Mouse (Mus musculus) stomach, embryonic 16.5 days (tissue): ENCODE results near the gene Klf1. TPM values are rescaled to one million over a fixed set of nuclear protein-coding genes. Genes with fewer than 3 reads are reported as not detected.

ENCODE experiments used
- ATAC-seq: fragments of 200-750 bp; cut with Nextera tagmentation; 2 replicates; pipeline ENCODE4 v1.8.0; 2017; ENCODE audit warnings: moderate number of reproducible peaks, moderate TSS enrichment; ENCODE audit not compliant: insufficient read depth, low FRiP score
- H3K27ac ChIP-seq: fragments of 300-500 bp; sonication (generic); 2 replicates; pipeline ENCODE4 v1.5.1; 2014; ENCODE audit warnings: low read length
- H3K27me3 ChIP-seq: fragments of 300-500 bp; sonication (generic); 2 replicates; pipeline ENCODE4 v1.6.1; 2014; ENCODE audit warnings: low read length, control low read depth, mixed read lengths; ENCODE audit not compliant: control insufficient read depth, insufficient read depth
- H3K36me3 ChIP-seq: fragments of 300-500 bp; sonication (generic); 2 replicates; pipeline ENCODE4 v1.6.1; 2014; ENCODE audit warnings: low read length; ENCODE audit not compliant: control insufficient read depth, insufficient read depth
- H3K4me1 ChIP-seq: fragments of 300-500 bp; sonication (generic); 2 replicates; pipeline ENCODE4 v1.6.1; 2014; ENCODE audit warnings: low read length, control low read depth, mixed read lengths; ENCODE audit not compliant: control insufficient read depth, insufficient read depth
- H3K4me2 ChIP-seq: fragments of 300-500 bp; sonication (generic); 2 replicates; pipeline ENCODE4 v1.6.1; 2014; ENCODE audit warnings: low read depth, low read length, mixed read lengths
- H3K4me3 ChIP-seq: fragments of 300-500 bp; sonication (generic); replicated peaks from 2 replicates; pipeline ENCODE4 v1.5.1; 2014; ENCODE audit warnings: mild to moderate bottlenecking, low read length
- H3K9ac ChIP-seq: fragments of 300-500 bp; sonication (generic); 2 replicates; pipeline ENCODE4 v1.6.1; 2014; ENCODE audit warnings: low read length
- H3K9me3 ChIP-seq: fragments of 300-500 bp; sonication (generic); replicated peaks from 2 replicates; pipeline ENCODE4 v1.6.1; 2016; ENCODE audit warnings: low read length, control low read depth; ENCODE audit not compliant: control insufficient read depth
- WGBS: fragments of 180-500 bp; shearing (Covaris S2); extraction: QIAGEN DNeasy Blood & Tissue Kit; methylation state at CpG from one replicate; pipeline ENCODE4 v1.1.7; 2014; 5-methylcytosine and 5-hydroxymethylcytosine counted together
- polyA plus RNA-seq: library from polyadenylated mRNA; unstranded; fragments of >200 nt; fragmentation: Nextera tagmentation; extraction: Ambion mirVana; gene quantifications from 2 replicates; pipeline ENCODE4 v1.2.1, GENCODE M21; 2015

Klf1 gene
- polyA plus RNA-seq, 1 experiment from 2014 or later = 18.4 TPM

GRCm38 (mm10) chr8:84911854-84912253, 10.1 kb downstream of the Klf1 start:
- H3K9ac ChIP-seq = no peak overlapping the region
- ATAC-seq = no peak
- no peak overlapping the region for H3K27ac ChIP-seq
- 0 out of 2 replicates have a peak, but pooled peaks cover 6% of the 10 kb centered on the region for H3K9me3 ChIP-seq
- peaks cover 11% of the 10 kb centered on the region for H3K4me1 ChIP-seq
- H3K4me3 ChIP-seq = no peak overlapping the region
- no peaks in the 10 kb centered on the region; the same call in 1 of the 2 replicates for H3K36me3 ChIP-seq
- H3K27me3 ChIP-seq = peaks cover 21% of the 10 kb centered on the region
- 82% methylated on average over 9 of the region's 9 CpGs for WGBS
- H3K4me2 ChIP-seq = no peak overlapping the region

- Histone ChIP-seq H3K9me3 (0 out of 2 replicates have a peak, but pooled peaks cover 6% of the 10 kb centered on the region), H3K27me3 (peaks cover 21% of the 10 kb centered on the region), H3K4me1 (peaks cover 11% of the 10 kb centered on the region), H3K36me3 (no peaks in the 10 kb centered on the region; the same call in 1 of the 2 replicates), H3K4me2 (peak overlapping the region; percentile 79), H3K27ac (no peak overlapping the region), H3K9ac (peak overlapping the region; percentile 0; the same call in 1 of the 2 replicates), H3K4me3 (peak overlapping the region; percentile 53; the same call in 1 of the 2 replicates)
- WGBS = 27% methylated on average over 27 of the region's 27 CpGs
- no peak for ATAC-seq
These were observed 10.7 kb downstream of the Klf1 start for GRCm38 (mm10) chr8:84912391-84912790.

GRCm38 (mm10) chr8:84912895-84913501, 11.3 kb downstream of the Klf1 start:
- Histone ChIP-seq H3K9me3 (0 out of 2 replicates have a peak, but pooled peaks cover 6% of the 10 kb centered on the region), H3K9ac (peak overlapping the region; percentile 66), H3K36me3 (no peaks in the 10 kb centered on the region; the same call in 1 of the 2 replicates), H3K27me3 (peaks cover 21% of the 10 kb centered on the region), H3K4me2 (peak overlapping the region; percentile 79), H3K4me1 (peaks cover 11% of the 10 kb centered on the region), H3K27ac (peak overlapping the region; percentile 14; the same call in 1 of the 2 replicates), H3K4me3 (peak overlapping the region; percentile 53)
- 1% methylated on average over 55 of the region's 55 CpGs for WGBS
- peak; percentile 70 for ATAC-seq

GRCm38 (mm10) chr8:84913502-84913900, 11.8 kb downstream of the Klf1 start:
- H3K36me3 ChIP-seq = no peaks in the 10 kb centered on the region; the same call in 1 of the 2 replicates
- peak overlapping the region; percentile 79 for H3K4me2 ChIP-seq
- H3K4me1 ChIP-seq = peaks cover 11% of the 10 kb centered on the region
- ATAC-seq = no peak
- H3K27ac ChIP-seq = peak overlapping the region; percentile 14; the same call in 1 of the 2 replicates
- H3K9me3 ChIP-seq = 0 out of 2 replicates have a peak, but pooled peaks cover 6% of the 10 kb centered on the region
- peaks cover 23% of the 10 kb centered on the region for H3K27me3 ChIP-seq
- 8% methylated on average over 9 of the region's 9 CpGs for WGBS
- H3K4me3 ChIP-seq = peak overlapping the region; percentile 53
- peak overlapping the region; percentile 66 for H3K9ac ChIP-seq

DNA sequence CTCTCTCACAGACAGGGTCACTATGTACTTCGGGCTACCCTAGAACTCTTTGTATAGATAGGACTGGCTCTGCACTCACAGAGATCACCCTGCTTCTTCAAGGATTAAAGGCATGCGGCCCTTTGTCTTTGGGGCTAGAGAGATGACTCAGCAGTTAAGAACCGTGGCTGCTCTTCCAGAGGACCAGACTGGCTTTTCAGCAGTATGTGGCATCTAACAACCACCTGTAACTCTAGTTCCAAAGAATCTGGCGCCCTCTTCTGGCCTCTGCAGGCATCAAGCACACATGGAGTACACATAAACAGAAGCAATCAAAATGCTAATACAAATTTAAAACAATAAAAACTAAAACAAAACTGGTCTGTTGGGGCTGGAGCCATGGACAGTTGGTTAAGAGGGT, 12.2 kb downstream of the Klf1 start:
- Histone ChIP-seq H3K27me3 (peaks cover 25% of the 10 kb centered on the region), H3K27ac (no peak overlapping the region), H3K9me3 (0 out of 2 replicates have a peak, but pooled peaks cover 6% of the 10 kb centered on the region), H3K9ac (no peak overlapping the region), H3K4me3 (peak overlapping the region; percentile 53; the same call in 1 of the 2 replicates), H3K4me1 (peaks cover 8% of the 10 kb centered on the region), H3K36me3 (no peaks in the 10 kb centered on the region; the same call in 1 of the 2 replicates), H3K4me2 (peak overlapping the region; percentile 79)
- ATAC-seq = no peak
- 23% methylated on average over 4 of the region's 4 CpGs for WGBS

DNA sequence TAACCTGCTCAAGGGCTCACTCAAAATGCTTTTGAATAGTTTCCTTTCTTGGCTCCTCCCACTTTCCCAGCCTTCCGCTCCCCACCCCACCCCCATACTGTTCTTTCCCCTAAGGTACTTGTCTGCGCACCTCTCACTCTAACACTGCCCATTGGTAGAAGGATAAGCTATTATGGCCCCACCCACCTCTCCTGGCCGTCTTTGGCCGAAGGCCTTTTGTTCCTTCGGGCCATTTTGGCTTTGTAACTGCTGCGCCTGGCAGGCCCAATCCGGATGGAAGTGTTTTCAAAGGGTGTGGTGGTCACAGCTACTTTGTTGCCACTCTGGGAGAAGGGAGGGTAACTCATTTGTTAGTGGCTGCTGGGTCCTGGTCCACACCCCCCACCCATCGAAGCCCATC, 13.5 kb downstream of the Klf1 start:
- peaks cover 3% of the 10 kb centered on the region; the same call in 1 of the 2 replicates for H3K4me1 ChIP-seq
- H3K4me3 ChIP-seq = no peak overlapping the region
- H3K9ac ChIP-seq = no peak overlapping the region
- H3K36me3 ChIP-seq = no peaks in the 10 kb centered on the region; the same call in 1 of the 2 replicates
- no peak overlapping the region for H3K27ac ChIP-seq
- H3K27me3 ChIP-seq = peaks cover 25% of the 10 kb centered on the region
- 86% methylated on average over 8 of the region's 8 CpGs for WGBS
- 0 out of 2 replicates have a peak, but pooled peaks cover 6% of the 10 kb centered on the region for H3K9me3 ChIP-seq
- H3K4me2 ChIP-seq = no peak overlapping the region
- no peak for ATAC-seq

DNA sequence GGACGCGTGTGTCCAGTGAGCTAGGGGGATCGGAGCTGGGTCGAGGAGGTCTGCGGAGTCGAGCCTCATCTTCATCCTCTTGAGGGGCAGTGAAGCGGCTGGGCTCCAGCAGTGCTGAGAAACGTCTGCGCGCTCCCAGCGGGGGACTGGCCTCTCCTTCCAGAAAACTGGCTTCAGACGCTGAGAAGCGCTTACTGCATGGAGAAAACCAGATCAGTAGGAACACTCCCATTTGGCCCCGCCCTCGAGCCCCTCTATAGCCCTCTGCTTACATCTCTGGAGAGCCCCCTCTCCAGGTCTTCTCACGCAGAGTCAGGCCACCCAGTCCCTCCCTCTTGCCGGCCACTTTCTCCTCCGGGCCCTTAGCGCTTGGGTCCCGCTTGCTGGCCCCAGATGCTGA, 16.1 kb downstream of the Klf1 start:
- H3K4me3 ChIP-seq = no peak overlapping the region
- H3K4me1 ChIP-seq = peaks cover 2% of the 10 kb centered on the region; the same call in 1 of the 2 replicates
- no peak overlapping the region for H3K9ac ChIP-seq
- H3K27me3 ChIP-seq = peaks cover 10% of the 10 kb centered on the region
- H3K4me2 ChIP-seq = no peak overlapping the region
- ATAC-seq = no peak
- 0 out of 2 replicates have a peak, but pooled peaks cover 6% of the 10 kb centered on the region for H3K9me3 ChIP-seq
- WGBS = 47% methylated on average over 20 of the region's 20 CpGs
- no peaks in the 10 kb centered on the region; the same call in 1 of the 2 replicates for H3K36me3 ChIP-seq
- no peak overlapping the region for H3K27ac ChIP-seq

DNA sequence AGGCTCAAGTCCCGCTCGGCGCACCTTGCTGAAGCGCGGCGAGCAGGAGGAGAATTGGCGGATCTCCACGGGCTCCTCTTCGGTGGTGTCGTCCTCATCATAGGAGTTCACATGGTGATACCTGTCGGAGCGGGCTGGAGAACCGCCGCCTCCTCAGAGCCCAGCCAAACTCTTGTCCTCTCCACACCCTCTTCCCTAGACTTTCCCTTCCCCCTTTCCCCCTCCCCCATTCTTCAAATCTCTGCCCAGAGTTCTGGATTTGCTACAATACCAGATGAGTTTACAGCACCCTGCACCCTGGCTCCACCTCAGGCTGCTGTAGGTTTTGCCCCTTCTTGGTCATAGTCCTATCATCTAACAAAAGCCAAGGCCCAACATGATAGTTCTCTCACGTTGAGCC, 16.9 kb downstream of the Klf1 start:
- Histone ChIP-seq H3K4me1 (no peaks in the 10 kb centered on the region), H3K27me3 (peaks cover 4% of the 10 kb centered on the region; the same call in 1 of the 2 replicates), H3K27ac (no peak overlapping the region), H3K9ac (no peak overlapping the region), H3K4me3 (no peak overlapping the region), H3K4me2 (no peak overlapping the region), H3K9me3 (0 out of 2 replicates have a peak, but pooled peaks cover 6% of the 10 kb centered on the region), H3K36me3 (no peaks in the 10 kb centered on the region; the same call in 1 of the 2 replicates)
- WGBS = 90% methylated on average over 15 of the region's 15 CpGs
- ATAC-seq = no peak

GRCm38 (mm10) chr8:84921596-84921995, 19.9 kb downstream of the Klf1 start:
- Histone ChIP-seq H3K36me3 (no peaks in the 10 kb centered on the region), H3K27me3 (peaks cover 4% of the 10 kb centered on the region; the same call in 1 of the 2 replicates), H3K4me1 (no peaks in the 10 kb centered on the region), H3K4me2 (no peak overlapping the region), H3K9me3 (no peaks in the 10 kb centered on the region), H3K27ac (no peak overlapping the region), H3K4me3 (no peak overlapping the region), H3K9ac (no peak overlapping the region)
- WGBS = 75% methylated on average over 2 of the region's 2 CpGs
- ATAC-seq = no peak
